Mouse (Mus musculus): ENCODE measurements around the gene Bri3. TPM values are rescaled to one million over a fixed set of nuclear protein-coding genes. Genes with fewer than 3 reads are reported as not detected.

Bri3 gene
- polyA plus RNA-seq, 1 experiment from 2014 or later: 123 TPM

DNA sequence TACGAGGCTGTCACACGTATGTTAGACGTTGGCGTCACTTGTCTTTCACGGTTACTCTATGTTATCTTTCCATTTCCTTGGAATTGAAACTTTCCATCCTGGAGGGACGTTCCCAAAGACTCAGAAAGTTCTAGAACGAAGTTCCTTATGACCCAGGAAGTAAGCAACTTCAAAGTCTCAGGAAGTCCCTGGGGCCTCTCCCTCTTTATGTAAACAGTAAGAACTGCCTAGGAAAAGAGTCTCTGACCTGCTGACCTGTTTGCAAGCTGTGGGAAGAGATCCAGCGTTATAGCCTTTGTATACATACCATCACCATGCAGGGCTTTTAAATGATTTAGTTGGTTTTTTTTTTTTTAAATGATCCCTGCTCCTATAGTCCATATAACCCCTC lies 203.0 kb downstream of the Bri3 start:
- Histone ChIP-seq H3K27me3 (no peaks in the 10 kb centered on the region), H3K4me2 (no peak overlapping the region), H3K4me3 (no peak overlapping the region), H3K36me3 (no peaks in the 10 kb centered on the region), H3K9me3 (no peaks in the 10 kb centered on the region), H3K4me1 (no peaks in the 10 kb centered on the region; the same call in 1 of the 2 replicates), H3K9ac (no peak overlapping the region), H3K27ac (no peak overlapping the region)
- WGBS: 53% methylated on average over 8 of the region's 8 CpGs
- ATAC-seq (ENCODE audit: borderline replicate concordance, extremely low read depth, low FRiP score, low TSS enrichment): no peak

DNA sequence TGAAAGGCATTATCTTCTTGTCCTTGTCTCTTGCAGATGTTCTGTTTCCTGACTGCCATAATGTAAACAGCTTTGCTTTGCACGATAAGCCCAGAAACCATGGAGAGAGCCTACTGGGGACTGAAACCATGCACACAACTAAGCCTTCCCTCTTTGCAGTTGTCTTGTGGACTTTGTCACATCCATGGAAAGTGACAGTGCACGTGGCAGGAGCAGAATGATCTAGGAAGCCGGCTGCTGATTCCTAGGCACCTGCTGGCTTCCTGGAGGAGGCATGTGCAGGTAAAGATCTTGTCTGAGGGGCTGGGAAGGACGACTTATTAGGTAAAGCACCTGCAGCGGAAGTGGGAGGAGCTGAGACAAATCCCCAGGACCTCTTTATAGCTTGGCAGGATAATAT lies 203.7 kb downstream of the Bri3 start:
- H3K9ac ChIP-seq: no peak overlapping the region
- H3K4me2 ChIP-seq: no peak overlapping the region
- 42% methylated on average over 5 of the region's 5 CpGs for whole genome bisulfite sequencing
- no peaks in the 10 kb centered on the region; the same call in 1 of the 2 replicates for H3K4me1 ChIP-seq
- no peaks in the 10 kb centered on the region for H3K9me3 ChIP-seq
- no peak for ATAC-seq (ENCODE audit: borderline replicate concordance, extremely low read depth, low FRiP score, low TSS enrichment)
- no peaks in the 10 kb centered on the region for H3K36me3 ChIP-seq
- no peak overlapping the region for H3K4me3 ChIP-seq
- H3K27ac ChIP-seq: no peak overlapping the region
- no peaks in the 10 kb centered on the region for H3K27me3 ChIP-seq

DNA sequence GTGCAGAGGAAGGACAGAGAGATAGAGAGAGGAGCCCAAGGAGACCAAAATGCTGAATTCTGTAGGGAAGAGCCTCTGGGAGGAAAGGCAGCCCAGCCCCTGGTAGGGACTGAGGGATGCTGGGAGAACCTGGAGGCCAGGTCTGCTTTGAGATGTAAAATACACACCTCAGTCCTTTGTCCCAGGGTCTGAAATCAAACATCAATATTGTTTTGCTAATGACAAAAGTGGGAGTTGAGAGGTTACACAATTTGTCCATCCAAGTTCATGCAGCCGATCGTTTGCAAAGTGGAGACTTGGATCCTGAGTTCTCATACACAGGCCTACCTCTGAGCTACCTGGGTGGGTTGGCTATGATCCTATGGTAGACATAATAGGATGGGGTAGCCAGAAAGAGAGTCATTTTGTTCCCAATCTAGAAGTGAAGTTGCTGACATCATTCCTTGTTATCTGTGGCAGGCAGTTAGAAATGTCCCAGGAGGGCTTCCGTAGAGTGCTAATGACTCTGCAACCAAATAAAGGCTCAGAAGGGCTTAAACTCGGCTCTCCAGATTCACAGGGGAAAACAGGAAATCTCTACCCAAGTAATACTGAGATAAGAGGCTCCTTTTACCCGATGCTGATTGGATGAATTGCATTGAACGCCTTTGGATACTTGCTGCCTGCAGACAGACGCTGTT lies 208.7 kb downstream of the Bri3 start:
- ATAC-seq (ENCODE audit: borderline replicate concordance, extremely low read depth, low FRiP score, low TSS enrichment): no peak
- H3K27me3 ChIP-seq: no peaks in the 10 kb centered on the region
- H3K27ac ChIP-seq: no peak overlapping the region
- WGBS: 47% methylated on average over 7 of the region's 7 CpGs
- H3K9me3 ChIP-seq: no peaks in the 10 kb centered on the region
- H3K9ac ChIP-seq: no peak overlapping the region
- peaks cover 8% of the 10 kb centered on the region for H3K4me1 ChIP-seq
- no peaks in the 10 kb centered on the region for H3K36me3 ChIP-seq
- H3K4me2 ChIP-seq: no peak overlapping the region
- H3K4me3 ChIP-seq: no peak overlapping the region

DNA sequence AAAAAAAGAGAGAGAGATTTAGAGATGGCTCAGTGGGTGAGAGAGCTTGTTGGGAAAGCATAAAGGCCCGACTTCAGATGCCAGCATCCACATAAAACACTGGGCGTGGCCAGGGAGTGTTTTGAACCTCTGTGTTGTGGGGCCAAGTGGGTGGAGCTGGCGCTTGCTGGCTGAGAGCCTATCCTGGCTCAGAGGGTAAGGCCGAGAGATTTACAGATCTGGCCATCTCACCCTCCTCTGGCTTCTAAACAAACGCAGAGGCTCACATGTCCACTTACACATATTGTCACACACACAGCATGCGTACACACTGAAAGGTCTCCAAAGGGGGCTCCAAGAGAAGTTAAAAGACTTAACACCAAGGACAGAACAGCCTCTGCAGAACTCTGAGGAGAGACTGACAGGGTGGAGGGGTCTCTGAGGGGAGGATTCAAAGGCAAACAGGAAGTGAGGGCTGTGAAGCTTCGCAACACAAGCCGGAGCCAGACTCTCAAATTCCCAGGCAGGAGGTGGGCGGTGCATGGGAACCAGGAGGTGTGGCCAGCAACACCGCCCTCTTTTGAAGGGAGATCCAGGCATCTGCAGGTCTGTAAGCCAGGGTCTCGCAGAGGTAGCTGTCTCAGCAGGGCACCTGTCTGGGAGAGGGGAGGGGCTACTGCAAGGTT lies 213.5 kb downstream of the Bri3 start:
- ATAC-seq (ENCODE audit: borderline replicate concordance, extremely low read depth, low FRiP score, low TSS enrichment): peak; percentile 75; the same call in 1 of the 2 replicates
- no peak overlapping the region for H3K27ac ChIP-seq
- H3K4me2 ChIP-seq: peak overlapping the region; percentile 43
- no peaks in the 10 kb centered on the region for H3K9me3 ChIP-seq
- no peak overlapping the region for H3K9ac ChIP-seq
- no peak overlapping the region for H3K4me3 ChIP-seq
- no peaks in the 10 kb centered on the region for H3K36me3 ChIP-seq
- 3% methylated on average over 11 of the region's 11 CpGs for WGBS
- H3K27me3 ChIP-seq: no peaks in the 10 kb centered on the region
- peaks cover 10% of the 10 kb centered on the region for H3K4me1 ChIP-seq

DNA sequence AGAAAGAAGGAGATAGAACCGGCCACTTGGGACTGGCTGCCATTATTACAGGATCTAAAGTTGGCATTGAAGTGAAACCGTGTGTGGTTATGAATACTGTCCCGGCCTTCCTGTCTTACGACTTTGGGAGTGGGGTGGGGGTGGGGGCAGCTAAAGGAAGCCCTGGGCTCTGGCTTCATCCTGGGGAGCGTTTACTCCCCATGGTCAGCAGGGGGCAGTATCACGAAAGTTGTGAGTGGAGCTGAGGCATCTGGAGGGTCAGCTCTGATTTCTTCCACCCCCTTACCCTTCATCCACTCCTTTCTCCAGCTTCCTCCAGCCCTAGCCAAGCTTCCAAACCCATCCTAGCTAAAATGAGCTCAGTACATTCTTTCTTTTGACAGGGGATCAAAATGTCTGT lies 222.8 kb downstream of the Bri3 start:
- Histone ChIP-seq H3K9me3 (no peaks in the 10 kb centered on the region), H3K27me3 (no peaks in the 10 kb centered on the region), H3K4me3 (no peak overlapping the region), H3K36me3 (no peaks in the 10 kb centered on the region), H3K9ac (no peak overlapping the region), H3K27ac (no peak overlapping the region), H3K4me2 (no peak overlapping the region), H3K4me1 (no peaks in the 10 kb centered on the region)
- 37% methylated on average over 6 of the region's 6 CpGs for WGBS
- no peak for ATAC-seq (ENCODE audit: borderline replicate concordance, extremely low read depth, low FRiP score, low TSS enrichment)

GRCm38 (mm10) chr5:144473056-144473455 lies 228.8 kb downstream of the Bri3 start:
- Histone ChIP-seq H3K4me3 (no peak overlapping the region), H3K4me2 (no peak overlapping the region), H3K4me1 (no peaks in the 10 kb centered on the region), H3K9me3 (no peaks in the 10 kb centered on the region), H3K36me3 (no peaks in the 10 kb centered on the region), H3K27me3 (no peaks in the 10 kb centered on the region), H3K9ac (no peak overlapping the region), H3K27ac (no peak overlapping the region)
- 51% methylated on average over 14 of the region's 14 CpGs for WGBS
- no peak for ATAC-seq (ENCODE audit: borderline replicate concordance, extremely low read depth, low FRiP score, low TSS enrichment)

- ATAC-seq (ENCODE audit: borderline replicate concordance, extremely low read depth, low FRiP score, low TSS enrichment): peak; percentile 61; the same call in 1 of the 2 replicates
- Histone ChIP-seq H3K27me3 (no peaks in the 10 kb centered on the region), H3K4me1 (no peaks in the 10 kb centered on the region), H3K4me3 (no peak overlapping the region), H3K9ac (no peak overlapping the region), H3K4me2 (no peak overlapping the region), H3K36me3 (no peaks in the 10 kb centered on the region), H3K9me3 (no peaks in the 10 kb centered on the region), H3K27ac (peak overlapping the region; percentile 53)
- 40% methylated on average over 8 of the region's 8 CpGs for WGBS
Measured at GRCm38 (mm10) chr5:144479677-144480171, 235.5 kb downstream of the Bri3 start.

- H3K4me2 ChIP-seq: no peak overlapping the region
- WGBS: 56% methylated on average over 16 of the region's 16 CpGs
- no peak overlapping the region for H3K27ac ChIP-seq
- H3K27me3 ChIP-seq: no peaks in the 10 kb centered on the region
- no peak for ATAC-seq (ENCODE audit: borderline replicate concordance, extremely low read depth, low FRiP score, low TSS enrichment)
- H3K4me1 ChIP-seq: no peaks in the 10 kb centered on the region
- no peak overlapping the region for H3K9ac ChIP-seq
- H3K9me3 ChIP-seq: no peaks in the 10 kb centered on the region
- no peaks in the 10 kb centered on the region for H3K36me3 ChIP-seq
- no peak overlapping the region for H3K4me3 ChIP-seq
Measured at GRCm38 (mm10) chr5:144483659-144484375, 239.6 kb downstream of the Bri3 start.

GRCm38 (mm10) chr5:144491308-144491707 lies 247.1 kb downstream of the Bri3 start:
- H3K9me3 ChIP-seq: no peaks in the 10 kb centered on the region
- H3K9ac ChIP-seq: no peak overlapping the region
- H3K27me3 ChIP-seq: no peaks in the 10 kb centered on the region
- WGBS: 8% methylated on average over 6 of the region's 6 CpGs
- H3K4me1 ChIP-seq: no peaks in the 10 kb centered on the region
- no peak overlapping the region for H3K27ac ChIP-seq
- no peak for ATAC-seq (ENCODE audit: borderline replicate concordance, extremely low read depth, low FRiP score, low TSS enrichment)
- H3K4me3 ChIP-seq: no peak overlapping the region
- H3K36me3 ChIP-seq: no peaks in the 10 kb centered on the region
- no peak overlapping the region for H3K4me2 ChIP-seq

Other genes with a start within 250 kb of the Bri3 start
- gene Ccz1, start 229.6 kb upstream of the Bri3 start, polyA plus RNA-seq (2015; fragmentation: Nextera tagmentation; extraction: Ambion mirVana): 71.9 and 78.4 TPM in 2 replicates
- not detected in 2 replicates for gene Ocm, start 217.8 kb upstream of the Bri3 start, polyA plus RNA-seq (2015; fragmentation: Nextera tagmentation; extraction: Ambion mirVana)
- gene Lmtk2, start 144.0 kb upstream of the Bri3 start, polyA plus RNA-seq (2015; fragmentation: Nextera tagmentation; extraction: Ambion mirVana): 4.0 and 4.4 TPM in 2 replicates
- 0.44 and 0.46 TPM in 2 replicates for gene Bhlha15, start 54.2 kb upstream of the Bri3 start, polyA plus RNA-seq (2015; fragmentation: Nextera tagmentation; extraction: Ambion mirVana)
- gene Tecpr1, start 20.8 kb upstream of the Bri3 start, polyA plus RNA-seq (2015; fragmentation: Nextera tagmentation; extraction: Ambion mirVana): 21.2 and 25.1 TPM in 2 replicates
- 9.8 and 11.1 TPM in 2 replicates for gene Baiap2l1, start 113.7 kb downstream of the Bri3 start, polyA plus RNA-seq (2015; fragmentation: Nextera tagmentation; extraction: Ambion mirVana)

Data from lung, embryonic 15.5 days (tissue).